Mouse (Mus musculus) lung, postnatal 25 days (tissue): ENCODE measurements around the gene F10.
A peak's percentile ranks its signal among the peaks of the same experiment; 100 is the strongest.

Experiments used
- DNase-seq: peaks from one replicate; pipeline ENCODE4 v3.0.0; 2022; ENCODE audit warnings: low spot score

F10 gene

GRCm38 (mm10) chr8:13037015-13037414 is at the start of gene F10:
TSS of gene F10 (plus strand) at chr8:13037308.
- peak; percentile 45 for DNase-seq

GRCm38 (mm10) chr8:12987571-12987970 is 49.5 kb upstream of the F10 start:
- DNase-seq: no peak

DNA sequence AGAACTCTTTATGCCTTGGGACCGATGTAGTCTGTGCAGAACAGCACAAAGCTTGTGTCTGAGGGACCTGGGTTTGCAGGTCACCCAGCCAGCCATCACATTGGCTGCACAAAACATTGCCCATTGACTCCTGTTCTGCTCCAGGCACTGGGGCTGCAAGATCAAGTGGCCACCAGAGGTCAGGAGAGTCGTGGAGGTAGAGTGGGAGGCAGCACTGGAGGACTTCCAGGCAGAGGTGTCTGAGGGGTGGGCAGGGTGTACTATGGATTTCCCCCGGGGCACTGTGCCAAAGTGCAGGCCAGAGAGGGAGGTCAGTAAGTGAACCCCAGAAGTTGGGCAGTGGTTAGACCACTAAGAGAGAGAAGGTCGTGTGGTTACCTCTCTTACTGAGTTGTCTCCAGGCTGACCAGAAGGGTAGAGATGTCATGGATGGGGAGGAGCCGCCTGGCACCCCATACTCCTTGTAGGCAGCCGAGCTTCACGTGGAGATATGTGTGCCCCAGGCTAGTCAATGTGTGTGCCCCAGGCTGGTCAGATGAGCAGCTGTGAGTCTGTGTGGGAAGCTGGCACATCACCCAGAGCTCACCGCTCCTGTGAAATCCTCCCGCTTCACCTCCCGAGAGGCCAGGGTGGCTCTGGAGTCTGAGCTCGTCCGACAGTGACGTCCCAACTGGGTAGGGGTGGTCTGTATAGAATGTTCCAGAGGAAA is 48.2 kb upstream of the F10 start:
- no peak for DNase-seq

GRCm38 (mm10) chr8:12991411-12991810 is 45.7 kb upstream of the F10 start:
- DNase-seq: no peak

DNA sequence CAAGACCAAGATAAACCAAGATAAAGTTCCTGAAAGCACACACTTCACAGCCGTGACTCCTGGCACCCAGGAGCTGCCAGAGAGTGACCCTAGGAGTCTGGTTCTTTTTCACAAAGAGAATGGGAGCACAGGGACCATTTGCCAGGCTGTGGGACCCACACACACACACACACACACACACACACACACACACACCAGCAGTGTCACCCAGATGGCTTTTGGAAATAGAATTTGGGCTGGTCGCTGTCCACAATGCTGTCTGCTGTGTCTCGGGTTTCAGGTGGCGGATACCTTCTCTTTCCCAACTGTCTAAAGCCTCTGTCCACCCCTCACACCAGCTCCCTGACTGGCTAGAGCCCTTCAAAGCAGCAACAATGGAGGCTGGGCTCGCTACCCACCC is 42.6 kb upstream of the F10 start:
- DNase-seq: no peak

- DNase-seq: peak; percentile 43
These were observed 41.6 kb upstream of the F10 start for GRCm38 (mm10) chr8:12995481-12995880.

DNA sequence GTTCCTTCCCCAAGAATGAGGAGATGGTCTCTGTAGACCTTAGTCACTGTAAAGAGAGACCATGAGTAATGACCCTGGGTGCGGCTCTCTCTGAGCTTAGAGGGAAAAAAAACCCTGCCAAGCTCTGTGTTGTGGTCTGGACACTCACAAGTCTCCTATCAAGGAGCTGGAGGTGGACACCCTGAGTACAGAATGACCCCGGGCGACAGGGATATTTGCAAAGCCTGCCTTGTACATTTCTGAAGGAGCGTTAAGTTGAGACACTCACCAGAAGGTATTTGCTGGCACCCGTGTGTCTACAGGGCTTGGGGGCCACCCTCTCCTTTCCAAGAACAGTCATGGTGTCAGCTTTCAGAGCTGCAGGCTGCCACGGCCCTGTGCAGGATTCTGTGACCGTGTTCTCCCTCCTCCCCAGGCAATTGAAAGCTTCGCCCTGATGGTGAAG is 40.3 kb upstream of the F10 start:
- DNase-seq: peak; percentile 71

DNA sequence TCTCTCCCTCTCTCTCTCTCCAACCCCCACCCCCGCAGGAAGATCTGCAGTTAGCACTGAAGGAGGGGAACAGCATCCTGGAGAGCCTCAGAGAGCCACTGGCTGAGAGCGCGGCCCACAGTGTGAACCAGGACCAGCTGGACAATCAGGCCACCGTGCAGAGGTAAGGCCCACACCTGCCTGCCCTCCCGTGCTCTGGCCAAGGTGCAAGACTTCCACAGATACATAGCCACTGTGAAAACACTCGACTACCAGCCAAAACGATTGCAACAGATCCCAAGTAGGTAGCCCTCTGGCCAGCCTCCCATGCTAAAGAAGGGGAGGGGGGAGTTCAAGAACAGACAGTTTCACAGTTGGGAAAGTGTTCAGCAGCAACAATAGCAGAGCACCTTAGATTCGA is 38.8 kb upstream of the F10 start:
- DNase-seq: peak; percentile 34

GRCm38 (mm10) chr8:12999793-13000192 is 37.3 kb upstream of the F10 start:
- no peak for DNase-seq

DNA sequence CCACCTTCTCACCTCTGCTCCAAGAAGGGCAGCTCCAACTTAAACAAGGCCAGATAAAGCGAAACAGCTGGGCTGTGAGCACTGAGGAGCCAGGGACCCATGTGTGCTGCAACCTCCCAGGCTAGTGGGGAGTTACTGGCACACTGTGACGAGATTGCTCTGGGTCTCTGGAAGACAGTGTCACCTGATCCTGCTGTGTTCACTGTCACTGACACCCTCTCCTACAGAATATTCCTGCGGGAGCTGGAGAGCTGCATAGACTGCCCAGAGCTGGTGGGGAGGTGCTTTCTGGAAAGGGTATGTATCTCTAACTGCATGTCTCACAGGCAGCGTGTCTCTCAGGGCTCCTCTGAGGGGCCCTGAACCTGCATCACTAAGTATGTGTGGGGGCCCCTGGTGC is 29.6 kb upstream of the F10 start:
- no peak for DNase-seq

DNA sequence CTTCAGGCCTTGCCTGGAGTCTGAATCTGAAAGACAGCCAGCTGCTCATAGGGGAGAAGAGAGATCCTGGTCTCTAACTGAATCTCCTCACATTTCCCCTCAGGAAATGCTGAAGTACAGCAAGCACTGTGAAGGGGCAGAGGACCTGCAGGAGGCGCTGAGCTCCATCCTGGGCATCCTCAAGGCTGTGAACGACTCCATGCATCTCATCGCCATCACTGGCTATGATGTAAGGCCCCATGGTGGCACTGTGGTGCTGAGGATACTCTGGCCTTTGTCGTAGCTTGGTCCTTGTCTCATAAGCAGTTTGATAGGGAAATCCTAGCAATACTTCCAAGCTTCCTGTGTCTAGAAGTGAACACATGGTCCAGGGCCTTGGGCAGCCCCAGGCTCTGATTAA is 26.8 kb upstream of the F10 start:
- peak; percentile 34 for DNase-seq

DNA sequence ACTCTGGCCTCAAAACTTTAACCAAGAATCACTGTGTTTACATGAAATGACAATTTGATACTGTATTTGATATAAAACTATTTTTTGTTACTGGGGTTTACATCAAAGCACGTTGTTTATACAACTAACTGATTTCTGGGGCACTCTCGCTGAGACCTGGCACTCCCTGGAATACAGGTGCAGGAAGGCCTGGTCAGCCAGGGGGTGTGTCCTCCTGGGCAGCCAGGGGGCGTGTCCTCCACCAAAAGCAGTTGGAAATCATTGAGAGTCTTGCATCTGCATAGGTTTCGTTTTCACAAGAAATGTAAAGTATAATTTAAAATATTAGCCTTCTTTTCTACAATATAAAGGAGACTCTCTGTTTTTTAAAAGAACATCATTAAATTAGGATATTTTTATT is 17.5 kb upstream of the F10 start:
- peak; percentile 53 for DNase-seq

DNA sequence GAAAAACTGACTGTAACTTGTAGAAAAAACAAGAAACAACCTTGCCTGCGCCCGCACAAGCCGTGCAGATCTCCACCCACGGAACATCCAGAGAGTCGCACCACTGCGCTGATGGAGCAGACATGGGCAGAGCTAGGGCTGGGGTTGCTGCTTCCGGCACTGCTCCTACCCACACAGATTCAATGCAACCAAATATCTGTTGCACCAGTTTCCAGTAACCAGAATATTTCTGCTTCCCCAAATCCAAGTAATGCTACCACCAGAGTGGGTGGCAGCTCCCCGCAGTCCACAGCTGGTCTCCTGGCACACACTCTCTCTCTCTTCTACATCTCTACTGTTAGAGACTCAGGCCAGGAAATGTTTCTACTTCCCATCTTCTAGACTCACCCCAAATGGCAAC is 15.3 kb upstream of the F10 start:
- peak; percentile 18 for DNase-seq

DNA sequence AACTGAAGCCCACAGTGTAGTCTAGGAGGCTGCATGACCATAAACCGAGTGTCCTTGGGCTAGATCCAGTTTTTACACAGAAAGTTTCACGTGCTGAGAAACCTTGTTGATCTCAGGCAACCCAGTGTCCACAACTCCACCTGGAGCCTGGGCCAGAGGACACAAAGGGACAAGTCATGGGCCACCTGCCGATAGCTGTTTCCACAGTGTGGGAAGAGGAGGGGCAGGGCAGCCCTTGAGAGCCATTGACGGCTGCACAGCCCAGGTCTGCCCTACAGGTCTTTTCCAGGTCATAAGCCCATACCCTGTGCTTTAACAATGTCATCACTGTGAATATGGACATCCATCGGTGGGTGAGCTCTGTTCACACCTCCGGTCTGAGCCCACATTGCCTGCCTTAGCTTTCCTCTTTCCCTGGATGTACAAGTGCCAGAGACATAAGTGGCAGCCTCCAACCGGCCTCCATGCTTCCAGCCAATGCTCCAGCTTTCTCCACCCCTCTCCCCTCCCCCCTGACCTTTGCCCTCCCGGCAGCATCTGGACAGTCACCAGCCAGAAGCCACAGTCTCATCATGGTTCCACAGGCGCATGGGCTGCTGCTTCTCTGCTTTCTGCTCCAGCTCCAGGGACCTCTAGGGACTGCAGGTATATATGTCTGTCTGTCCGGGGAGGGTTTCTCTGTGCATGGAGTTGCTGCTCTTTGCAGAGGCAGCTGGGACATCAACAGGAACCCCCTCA is 11.5 kb upstream of the F10 start, which contains the start of gene F7:
TSS of gene F7 (plus strand) at position 548 of the 738 bp plus-strand sequence.
- DNase-seq: peak; percentile 55

GRCm38 (mm10) chr8:13027615-13028014 is 9.5 kb upstream of the F10 start:
- DNase-seq: peak; percentile 31

GRCm38 (mm10) chr8:13028482-13028881 is 8.6 kb upstream of the F10 start:
- DNase-seq: peak; percentile 86

GRCm38 (mm10) chr8:13036346-13036812 is 729 bp upstream of the F10 start:
- DNase-seq: no peak

DNA sequence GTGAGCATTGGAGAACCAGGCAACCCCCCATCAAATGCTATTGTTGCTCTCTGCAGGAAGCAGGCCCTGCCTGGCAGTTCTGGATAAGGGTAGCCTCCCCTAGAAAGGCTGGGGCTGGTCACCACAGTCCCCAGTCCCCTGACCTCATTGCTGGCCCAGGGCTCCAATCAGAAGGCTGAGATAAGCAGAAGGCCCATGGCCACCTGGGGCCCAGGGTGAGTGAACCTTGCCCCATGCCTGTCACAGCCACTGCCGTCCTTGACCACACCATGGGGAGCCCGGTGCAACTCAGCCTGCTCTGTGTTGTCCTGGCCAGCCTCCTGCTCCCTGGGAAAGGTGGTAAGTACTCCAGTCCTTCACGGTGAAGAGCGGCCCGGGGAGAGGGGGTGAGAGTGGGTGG is 461 bp downstream of the F10 start:
- DNase-seq: no peak

DNA sequence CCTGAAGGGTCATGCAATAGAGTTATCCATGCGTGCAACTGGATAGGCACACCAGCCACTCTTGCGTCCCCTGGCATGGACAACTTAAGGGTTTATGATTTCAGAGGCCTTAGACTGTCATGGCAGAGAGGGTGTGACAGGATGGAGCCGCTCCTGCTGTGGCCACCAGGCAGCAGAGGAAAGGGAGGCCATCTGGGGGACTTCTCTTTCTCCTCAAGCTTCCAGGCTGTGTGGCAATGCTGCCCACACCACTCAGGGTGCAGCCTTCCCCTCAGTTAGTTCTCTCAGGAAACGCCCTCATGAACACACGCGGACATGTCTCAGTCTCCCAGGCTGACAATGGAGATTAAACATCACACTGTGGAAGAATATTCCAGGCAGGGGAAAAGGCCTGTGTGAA is 1.9 kb downstream of the F10 start:
- DNase-seq: peak; percentile 17

- no peak for DNase-seq
These were observed 4.4 kb downstream of the F10 start for GRCm38 (mm10) chr8:13041459-13041858.

DNA sequence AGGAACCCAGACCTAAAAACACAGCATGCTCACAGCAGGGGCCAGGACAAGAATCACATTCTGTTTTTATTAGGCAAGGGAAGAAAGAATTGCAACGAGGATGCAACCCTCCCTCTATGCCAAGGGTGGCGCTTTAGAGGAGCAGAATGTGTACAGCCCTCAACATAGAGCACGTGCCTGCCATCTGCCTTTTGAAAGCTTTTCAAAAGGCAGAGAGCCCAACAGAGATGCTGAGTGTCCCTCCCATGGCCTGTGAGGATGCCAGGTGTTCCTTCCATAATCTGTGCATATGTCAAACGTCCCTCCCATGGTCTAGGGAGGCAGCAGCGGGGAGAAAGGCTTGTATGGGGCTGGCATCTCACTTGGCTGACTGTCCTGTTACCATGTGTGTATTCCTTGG is 10.5 kb downstream of the F10 start:
- no peak for DNase-seq

DNA sequence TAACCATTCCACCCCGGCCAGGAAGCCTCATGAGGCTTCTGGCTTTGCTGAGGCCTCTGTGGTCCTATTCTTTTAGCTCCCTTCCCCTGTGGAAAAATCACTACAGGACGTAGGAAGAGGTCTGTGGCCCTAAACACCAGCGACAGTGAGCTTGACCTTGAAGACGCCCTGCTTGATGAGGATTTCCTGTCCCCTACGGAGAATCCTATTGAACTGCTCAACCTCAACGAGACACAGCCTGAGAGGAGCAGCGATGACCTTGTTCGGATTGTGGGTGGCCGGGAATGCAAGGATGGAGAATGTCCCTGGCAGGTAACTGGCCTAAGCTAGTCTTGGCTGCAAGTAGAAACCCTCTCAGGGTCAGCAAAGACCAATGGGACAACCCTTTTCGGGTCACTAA is 13.4 kb downstream of the F10 start:
- no peak for DNase-seq

DNA sequence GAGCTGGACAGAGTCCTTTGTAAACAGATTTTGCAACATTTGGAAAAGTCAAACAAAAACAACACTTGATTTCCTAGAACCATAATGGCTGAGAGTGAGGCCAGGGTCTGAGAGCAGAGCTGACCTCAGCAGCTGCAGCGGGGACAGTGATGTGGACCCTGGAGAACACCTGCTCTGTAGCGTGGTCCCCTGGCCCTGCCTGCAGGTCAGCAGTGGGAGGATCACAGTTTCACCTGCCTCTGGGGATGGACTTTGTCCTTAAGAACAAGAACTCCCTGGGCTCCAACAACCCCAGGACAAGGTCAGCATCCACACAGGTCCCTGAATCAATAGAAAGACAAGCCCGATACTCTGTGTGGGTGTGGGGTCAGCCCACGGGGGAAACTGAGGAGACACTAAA is 20.2 kb downstream of the F10 start:
- DNase-seq: peak; percentile 18
